Mouse (Mus musculus): ENCODE results near the gene Parl. TPM values are rescaled to one million over a fixed set of nuclear protein-coding genes. Genes with fewer than 3 reads are reported as not detected.
A peak's percentile ranks its signal among the peaks of the same experiment; 100 is the strongest.

Parl gene
- polyA plus RNA-seq, 1 experiment from 2014 or later = 76.0 TPM

GRCm38 (mm10) chr16:20247103-20247502, 55.1 kb downstream of the Parl start:
- H3K27ac ChIP-seq = no peak overlapping the region
- H3K4me2 ChIP-seq (replicated peaks) = no peak overlapping the region
- DNase-seq (ENCODE audit: low spot score) = no peak
- no peak overlapping the region for H3K9ac ChIP-seq
- H3K9me3 ChIP-seq (ENCODE audit: control insufficient read depth, low read length) = no peaks in the 10 kb centered on the region
- no peak for ATAC-seq (ENCODE audit: low FRiP score)
- H3K36me3 ChIP-seq (replicated peaks; ENCODE audit: control insufficient read depth, insufficient read depth) = no peaks in the 10 kb centered on the region
- no peaks in the 10 kb centered on the region for H3K4me1 ChIP-seq (replicated peaks; ENCODE audit: control insufficient read depth, insufficient read depth, low read length)
- H3K4me3 ChIP-seq (replicated peaks; ENCODE audit: low read length) = no peak overlapping the region
- H3K27me3 ChIP-seq (ENCODE audit: control insufficient read depth, insufficient read depth, low read length) = no peaks in the 10 kb centered on the region

DNA sequence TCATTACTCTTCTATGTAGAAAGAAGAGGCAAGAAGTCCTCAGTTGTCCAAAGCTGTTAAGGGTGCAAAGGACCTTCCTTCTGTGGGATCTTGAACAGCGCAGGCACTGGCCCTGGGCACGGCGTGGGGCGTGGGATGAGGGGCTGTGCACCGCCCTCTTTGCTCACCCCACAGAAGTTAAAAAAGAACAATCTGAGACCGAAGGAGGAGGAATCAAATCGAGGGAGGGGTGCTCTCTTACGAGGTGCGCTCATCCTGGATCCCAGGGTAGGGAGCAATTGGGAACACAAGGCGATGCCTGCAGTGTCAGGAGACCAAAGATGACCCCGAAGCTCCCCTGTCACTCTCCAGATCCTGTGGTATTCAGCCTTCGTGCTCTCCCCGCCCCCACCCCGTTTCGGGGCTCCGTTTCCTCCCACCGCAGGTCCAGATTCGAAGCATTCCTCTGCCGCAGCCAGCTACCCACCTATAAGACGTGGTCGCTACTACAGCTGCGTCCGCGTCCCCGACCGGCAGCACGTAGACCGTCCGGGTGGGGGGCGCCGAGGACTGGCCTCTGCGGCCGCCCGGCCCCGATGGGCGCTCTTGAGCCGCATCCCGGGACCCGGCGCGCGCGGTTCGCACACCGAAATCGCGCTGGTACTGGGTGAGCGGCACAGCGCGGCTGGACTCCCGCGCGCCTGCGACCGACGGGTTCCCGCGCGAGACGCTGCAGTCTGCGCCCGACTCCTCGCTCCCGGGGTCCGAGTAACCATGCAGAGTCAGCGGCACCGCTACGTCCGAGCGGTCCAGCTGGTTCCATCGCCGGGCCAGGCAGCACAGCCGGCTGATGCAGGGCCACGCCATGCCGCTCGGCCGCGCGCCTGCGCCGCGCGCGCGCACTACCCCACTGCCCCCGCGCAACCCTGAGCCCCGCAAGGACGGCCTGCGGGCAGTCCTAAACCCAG, 61.4 kb downstream of the Parl start, which contains the start of gene Map6d1:
Gene Map6d1 (minus strand): TSS at position 891 of the 947 bp plus-strand sequence.
- Histone ChIP-seq H3K27me3 (ENCODE audit: control insufficient read depth, insufficient read depth, low read length) (no peaks in the 10 kb centered on the region), H3K4me1 (replicated peaks; ENCODE audit: control insufficient read depth, insufficient read depth, low read length) (peaks cover 7% of the 10 kb centered on the region), H3K4me2 (replicated peaks) (peak within 1 kb of the TSS; percentile 78), H3K9me3 (ENCODE audit: control insufficient read depth, low read length) (no peaks in the 10 kb centered on the region), H3K27ac (peak within 1 kb of the TSS; percentile 80), H3K4me3 (replicated peaks; ENCODE audit: low read length) (peak within 1 kb of the TSS; percentile 83), H3K9ac (peak within 1 kb of the TSS; percentile 84), H3K36me3 (replicated peaks; ENCODE audit: control insufficient read depth, insufficient read depth) (no peaks in the 10 kb centered on the region; the same call in 1 of the 2 replicates)
- ATAC-seq (ENCODE audit: low FRiP score) = peak; percentile 87
- WGBS = under 1% methylated on average over 90 of the region's 90 CpGs
- peak; percentile 70 for DNase-seq (ENCODE audit: low spot score)

GRCm38 (mm10) chr16:20238646-20239045, 63.5 kb downstream of the Parl start:
- H3K4me2 ChIP-seq (replicated peaks) = no peak overlapping the region
- no peak overlapping the region for H3K4me3 ChIP-seq (replicated peaks; ENCODE audit: low read length)
- no peak overlapping the region for H3K27ac ChIP-seq
- no peak overlapping the region for H3K9ac ChIP-seq
- peaks cover 7% of the 10 kb centered on the region for H3K4me1 ChIP-seq (replicated peaks; ENCODE audit: control insufficient read depth, insufficient read depth, low read length)
- WGBS = 87% methylated on average over 4 of the region's 4 CpGs
- H3K36me3 ChIP-seq (replicated peaks; ENCODE audit: control insufficient read depth, insufficient read depth) = no peaks in the 10 kb centered on the region; the same call in 1 of the 2 replicates
- DNase-seq (ENCODE audit: low spot score) (no peak), ATAC-seq (ENCODE audit: low FRiP score) (no peak)
- H3K27me3 ChIP-seq (ENCODE audit: control insufficient read depth, insufficient read depth, low read length) = no peaks in the 10 kb centered on the region
- no peaks in the 10 kb centered on the region for H3K9me3 ChIP-seq (ENCODE audit: control insufficient read depth, low read length)

DNA sequence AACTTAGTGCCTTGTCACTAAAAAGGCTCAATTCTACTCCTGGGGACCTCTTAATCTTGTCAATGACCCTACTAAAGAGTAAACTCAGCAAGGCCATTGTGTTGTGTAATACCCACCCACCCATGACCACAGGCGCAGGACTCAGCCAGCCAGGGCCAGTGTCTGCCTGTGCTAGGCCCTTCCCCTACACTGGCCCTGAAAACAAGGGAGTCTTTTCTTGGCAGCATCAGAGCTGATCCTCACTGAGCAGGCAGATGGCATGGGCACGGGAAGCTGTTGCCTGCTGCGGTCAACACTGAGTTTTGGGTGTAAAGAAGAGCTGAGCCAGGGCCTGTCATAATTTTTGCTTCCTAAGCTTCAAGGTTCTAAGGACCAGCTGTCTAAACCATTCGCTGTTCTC, 64.8 kb downstream of the Parl start:
- H3K27me3 ChIP-seq (ENCODE audit: control insufficient read depth, insufficient read depth, low read length) = no peaks in the 10 kb centered on the region
- H3K4me3 ChIP-seq (replicated peaks; ENCODE audit: low read length) = no peak overlapping the region
- H3K9ac ChIP-seq = no peak overlapping the region
- peak; percentile 25; the same call in 1 of the 2 replicates for ATAC-seq (ENCODE audit: low FRiP score)
- H3K9me3 ChIP-seq (ENCODE audit: control insufficient read depth, low read length) = no peaks in the 10 kb centered on the region
- no peak for DNase-seq (ENCODE audit: low spot score)
- peaks cover 7% of the 10 kb centered on the region for H3K4me1 ChIP-seq (replicated peaks; ENCODE audit: control insufficient read depth, insufficient read depth, low read length)
- peaks cover 11% of the 10 kb centered on the region for H3K36me3 ChIP-seq (replicated peaks; ENCODE audit: control insufficient read depth, insufficient read depth)
- no peak overlapping the region for H3K27ac ChIP-seq
- no peak overlapping the region for H3K4me2 ChIP-seq (replicated peaks)
- WGBS = 49% methylated on average over 4 of the region's 4 CpGs

DNA sequence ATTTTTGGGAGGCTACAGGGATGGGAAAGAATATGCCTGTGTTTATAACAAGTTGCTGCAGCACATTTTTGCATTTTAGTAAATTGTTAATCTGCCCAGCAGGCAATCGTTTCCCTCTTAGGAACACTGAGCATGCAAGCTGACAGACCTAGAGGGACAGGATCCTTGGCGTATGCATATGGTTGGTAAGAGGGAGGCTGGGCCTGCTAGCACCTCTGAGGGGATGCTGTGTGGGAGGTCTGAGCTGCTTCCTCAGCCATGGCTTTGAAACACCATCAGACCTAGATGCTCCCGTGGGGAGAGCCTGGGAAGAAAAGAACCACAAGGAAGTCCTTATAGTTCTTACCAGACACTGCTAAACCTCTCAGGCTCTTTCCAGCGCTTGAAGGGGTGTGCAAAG, 67.8 kb downstream of the Parl start:
- Histone ChIP-seq H3K27me3 (ENCODE audit: control insufficient read depth, insufficient read depth, low read length) (no peaks in the 10 kb centered on the region), H3K27ac (no peak overlapping the region), H3K9me3 (ENCODE audit: control insufficient read depth, low read length) (no peaks in the 10 kb centered on the region), H3K4me1 (replicated peaks; ENCODE audit: control insufficient read depth, insufficient read depth, low read length) (no peaks in the 10 kb centered on the region), H3K4me2 (replicated peaks) (no peak overlapping the region), H3K36me3 (replicated peaks; ENCODE audit: control insufficient read depth, insufficient read depth) (peaks cover 38% of the 10 kb centered on the region), H3K9ac (no peak overlapping the region), H3K4me3 (replicated peaks; ENCODE audit: low read length) (no peak overlapping the region)
- 73% methylated on average over 4 of the region's 4 CpGs for WGBS
- ATAC-seq (ENCODE audit: low FRiP score) (no peak), DNase-seq (ENCODE audit: low spot score) (no peak)

Other genes with a start within 250 kb of the Parl start
- gene Klhl24, start 204.8 kb downstream of the Parl start, polyA plus RNA-seq (2014; fragmentation: Nextera tagmentation; extraction: Ambion mirVana) = 48.0 and 52.3 TPM in 2 replicates
- 21.7 and 24.7 TPM in 2 replicates for gene Yeats2, start 161.3 kb downstream of the Parl start, polyA plus RNA-seq (2014; fragmentation: Nextera tagmentation; extraction: Ambion mirVana)
- gene Map6d1, start 61.0 kb downstream of the Parl start, polyA plus RNA-seq (2014; fragmentation: Nextera tagmentation; extraction: Ambion mirVana) = 7.0 and 8.6 TPM in 2 replicates
- not detected in 2 replicates for gene Cyp2ab1, start 23.0 kb upstream of the Parl start, polyA plus RNA-seq (2014; fragmentation: Nextera tagmentation; extraction: Ambion mirVana)
- gene Abcc5, start 124.0 kb upstream of the Parl start, polyA plus RNA-seq (2014; fragmentation: Nextera tagmentation; extraction: Ambion mirVana) = 127 and 136 TPM in 2 replicates
- gene Eif2b5, start 196.4 kb upstream of the Parl start, polyA plus RNA-seq (2014; fragmentation: Nextera tagmentation; extraction: Ambion mirVana) = 88.0 and 89.2 TPM in 2 replicates
- 36.4 and 40.9 TPM in 2 replicates for gene Dvl3, start 214.6 kb upstream of the Parl start, polyA plus RNA-seq (2014; fragmentation: Nextera tagmentation; extraction: Ambion mirVana)
- gene Ap2m1, start 233.1 kb upstream of the Parl start, polyA plus RNA-seq (2014; fragmentation: Nextera tagmentation; extraction: Ambion mirVana) = 1,214 and 1,314 TPM in 2 replicates
- gene Abcf3, start 246.2 kb upstream of the Parl start, polyA plus RNA-seq (2014; fragmentation: Nextera tagmentation; extraction: Ambion mirVana) = 75.3 and 77.5 TPM in 2 replicates